Mouse (Mus musculus) 416B (cell line): ENCODE results near the gene Stag1.

ENCODE experiments used
- DNase-seq: peaks from one replicate; pipeline ENCODE4 v3.0.0; 2011; ENCODE audit warnings: low read depth

Gene Stag1

DNA sequence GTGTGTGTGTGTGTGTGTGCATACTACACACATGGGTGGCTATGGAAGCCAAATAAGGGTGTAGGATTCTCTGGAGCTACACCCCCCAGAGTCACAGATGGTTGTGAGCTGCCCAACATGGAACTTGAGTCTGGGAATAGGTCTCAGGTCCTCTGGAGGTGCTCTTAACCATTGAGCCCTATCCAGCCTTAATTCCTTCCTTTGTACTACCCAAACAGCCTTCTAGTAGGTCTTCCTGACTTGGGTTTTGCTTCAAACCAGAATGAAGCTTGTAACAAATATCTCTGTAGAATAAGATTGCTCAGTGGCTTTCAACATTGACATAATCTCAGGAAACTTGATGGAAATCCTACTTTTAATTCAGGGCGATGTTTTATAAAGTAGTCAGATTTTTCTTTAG is 7.9 kb downstream of the Stag1 start:
- no peak for DNase-seq

DNA sequence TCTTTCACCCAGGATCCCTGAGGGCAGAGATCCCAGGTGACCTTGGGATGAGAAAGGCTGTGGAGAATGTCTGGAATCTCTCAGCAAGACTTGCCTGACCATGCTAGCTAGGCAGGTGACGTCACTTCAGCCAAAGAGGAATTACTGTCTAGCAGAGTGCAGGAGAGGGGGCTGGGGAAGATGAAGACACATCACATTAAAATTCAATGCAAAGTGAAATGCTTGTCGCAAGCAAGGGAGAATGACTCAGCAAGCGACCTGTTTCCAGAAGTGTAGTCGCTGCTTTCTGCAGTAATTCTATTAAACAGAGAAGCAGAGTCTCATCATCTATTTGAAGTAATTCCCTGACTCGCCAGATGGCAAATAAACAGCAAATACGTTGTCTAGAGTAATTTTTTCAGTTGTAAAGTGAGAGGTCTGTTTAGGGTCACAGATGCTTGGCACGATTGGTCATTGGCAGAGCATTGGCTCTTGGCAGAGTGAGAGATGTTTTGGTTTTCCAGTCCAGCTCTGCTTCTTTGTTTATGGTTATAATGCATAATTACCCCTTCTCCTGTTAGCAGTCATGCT is 8.5 kb downstream of the Stag1 start:
- peak; percentile 36 for DNase-seq

- DNase-seq, result no peak
Observed at GRCm38 (mm10) chr9:100613501-100614071, 16.0 kb downstream of the Stag1 start.

GRCm38 (mm10) chr9:100616947-100617346 is 19.3 kb downstream of the Stag1 start:
- no peak for DNase-seq

DNA sequence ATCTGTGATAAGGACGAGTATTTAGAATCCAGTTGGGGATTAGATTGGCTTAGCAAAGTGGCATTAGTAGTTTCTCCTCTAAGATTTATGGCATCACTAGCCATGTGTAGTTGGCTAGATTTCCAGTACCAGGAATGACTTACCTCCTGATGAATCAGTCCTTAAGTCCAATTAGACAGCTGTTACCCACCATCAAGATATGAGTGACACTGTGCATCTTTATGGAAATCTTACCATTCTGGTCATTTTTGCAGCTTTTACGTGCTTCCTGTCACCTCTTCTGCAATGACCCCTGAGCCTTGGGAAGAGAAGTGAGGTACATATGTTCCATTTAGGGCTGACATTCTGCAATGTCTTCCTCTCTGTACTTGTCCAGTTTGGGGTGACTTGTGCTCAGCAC is 28.7 kb downstream of the Stag1 start:
- DNase-seq, result no peak

GRCm38 (mm10) chr9:100640754-100641153 is 43.2 kb downstream of the Stag1 start:
- DNase-seq, result no peak

DNA sequence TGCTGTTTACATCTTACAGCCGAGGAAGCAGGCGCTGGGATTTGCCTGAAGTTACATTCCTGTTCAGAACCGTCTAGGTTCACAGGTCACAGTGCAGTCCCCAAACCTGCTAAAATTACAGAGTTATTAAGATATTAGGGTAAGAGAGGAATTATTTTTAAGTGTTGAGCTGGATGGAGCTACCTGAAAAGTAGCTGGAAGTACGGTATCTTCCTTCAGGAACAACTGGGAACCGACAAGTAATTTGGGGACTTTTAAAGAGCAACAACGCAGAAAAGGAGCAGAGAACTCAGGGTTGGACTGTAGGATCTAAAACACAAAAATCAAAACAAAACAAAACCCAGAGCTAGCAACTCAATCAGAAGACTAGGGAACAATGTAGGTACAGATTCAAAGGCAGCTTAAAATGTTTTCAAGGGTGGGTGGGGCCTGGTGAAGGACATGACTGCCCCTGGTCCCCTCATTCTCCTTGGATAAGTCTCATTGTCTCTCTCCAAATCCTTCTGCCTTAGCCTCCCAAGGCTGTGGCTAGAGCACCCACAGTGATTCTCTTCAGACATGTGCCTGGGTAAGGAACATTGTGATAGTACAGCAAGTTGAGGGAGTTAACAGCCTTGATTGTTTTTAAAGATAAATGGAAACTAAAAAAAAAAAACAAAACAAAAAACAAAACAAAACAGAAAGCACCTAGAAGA is 43.9 kb downstream of the Stag1 start:
- DNase-seq, result peak; percentile 22

DNA sequence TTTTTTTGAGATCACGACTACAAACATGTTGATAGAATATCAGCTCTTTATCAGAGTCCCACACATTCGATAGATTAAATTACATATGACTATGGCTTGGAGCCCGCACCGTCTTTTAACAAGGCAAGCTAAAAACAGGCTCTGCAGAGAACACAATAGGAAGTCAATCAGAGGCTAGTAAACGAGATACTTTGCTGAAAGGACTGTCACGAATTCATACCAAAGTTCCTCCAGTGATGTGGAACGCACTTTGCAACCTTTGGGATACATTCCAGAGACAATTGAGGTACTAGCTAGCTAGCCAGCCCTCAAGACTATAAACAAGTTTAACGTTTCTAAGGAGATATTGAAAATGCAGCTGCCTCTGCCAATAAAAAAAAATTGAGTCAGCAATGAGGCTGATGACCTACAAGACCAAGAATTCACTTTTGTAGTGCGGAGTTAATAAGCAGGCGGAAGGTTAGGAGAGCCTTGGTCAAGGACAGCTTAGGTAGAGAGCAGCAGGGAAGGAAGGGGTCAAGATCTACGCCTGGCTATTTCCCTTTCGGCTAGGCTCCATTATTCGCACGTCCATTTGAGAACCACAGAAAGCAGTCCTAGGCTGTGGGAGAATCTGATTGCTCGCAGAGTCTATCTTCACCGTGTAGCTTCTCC is 44.7 kb downstream of the Stag1 start:
- DNase-seq, result no peak

GRCm38 (mm10) chr9:100642840-100643697 is 45.5 kb downstream of the Stag1 start:
- peak; percentile 98 for DNase-seq

DNA sequence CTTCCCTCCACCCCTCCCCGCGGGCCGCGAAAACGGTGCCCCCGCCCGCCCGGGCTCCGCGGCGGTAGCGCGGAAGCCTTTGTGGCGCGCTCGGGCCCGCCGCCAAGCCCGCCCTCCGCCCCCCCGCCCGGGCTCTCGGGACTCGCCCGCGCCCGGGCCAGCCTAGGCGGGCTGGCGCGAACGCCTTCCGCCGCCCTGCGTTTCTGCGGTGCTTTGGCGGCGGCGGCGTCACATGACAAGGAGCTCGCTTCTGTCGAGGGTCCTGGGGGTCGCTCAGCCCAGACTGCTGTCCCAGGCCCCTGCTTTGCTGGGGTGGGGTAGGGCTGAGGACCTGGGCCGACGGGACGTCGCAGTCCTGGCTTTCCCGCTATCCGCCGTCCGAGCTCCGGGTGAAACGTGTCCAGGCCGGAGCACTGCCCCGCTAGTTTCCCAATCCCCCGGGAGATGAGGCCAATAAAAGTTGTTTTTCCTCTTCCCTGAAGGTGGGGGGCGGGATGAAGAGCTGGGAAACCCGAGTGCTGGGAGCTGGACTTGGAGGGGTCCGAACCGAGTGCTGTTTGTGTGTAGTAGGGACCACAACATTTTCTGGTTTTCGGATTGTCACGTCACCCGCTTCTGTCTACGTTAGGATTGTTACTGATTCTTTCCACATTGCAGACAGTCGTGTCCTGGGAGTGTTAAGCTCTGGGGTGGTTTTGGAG is 46.6 kb downstream of the Stag1 start:
- peak; percentile 78 for DNase-seq

- peak; percentile 55 for DNase-seq
Observed at GRCm38 (mm10) chr9:100645026-100645940, 47.7 kb downstream of the Stag1 start.

DNA sequence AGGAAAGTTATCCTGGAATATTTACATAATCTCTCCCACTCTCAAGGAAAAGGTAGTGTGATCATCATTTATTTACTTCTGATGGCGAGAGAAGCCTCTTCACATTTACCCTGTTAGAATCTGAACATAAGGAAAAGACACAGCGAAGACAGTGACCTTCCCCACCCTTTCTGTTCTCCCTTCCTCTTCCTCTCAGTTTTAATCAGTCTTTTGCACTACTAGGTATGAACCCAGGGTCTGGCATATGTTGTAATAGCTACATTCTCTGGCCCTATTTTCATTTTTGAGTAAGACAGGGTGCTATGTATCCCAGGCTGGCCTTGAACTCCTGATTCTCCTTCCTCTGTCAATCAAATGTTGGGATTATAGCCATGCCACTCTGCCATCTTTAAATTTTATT is 48.7 kb downstream of the Stag1 start:
- peak; percentile 59 for DNase-seq

GRCm38 (mm10) chr9:100647774-100648323 is 50.3 kb downstream of the Stag1 start:
- peak; percentile 40 for DNase-seq

DNA sequence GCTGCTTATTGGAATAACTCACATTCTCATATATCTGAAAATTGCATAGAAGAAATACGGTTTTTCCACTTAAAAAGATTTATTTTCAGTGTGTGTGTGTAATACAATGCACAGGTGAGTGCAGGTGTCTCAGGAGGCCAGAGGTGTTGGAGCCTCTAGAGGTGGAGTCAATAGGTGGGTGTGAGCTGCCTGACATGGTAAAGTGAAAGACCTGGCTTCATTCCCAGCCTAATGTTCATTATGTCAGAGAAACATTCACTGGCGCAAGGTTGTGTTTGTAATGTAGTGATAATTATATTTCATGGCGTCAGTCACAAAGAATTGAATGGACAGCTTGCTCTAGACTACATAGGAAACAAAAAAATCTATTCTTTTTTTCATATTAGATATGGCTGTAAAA is 56.5 kb downstream of the Stag1 start:
- no peak for DNase-seq

DNA sequence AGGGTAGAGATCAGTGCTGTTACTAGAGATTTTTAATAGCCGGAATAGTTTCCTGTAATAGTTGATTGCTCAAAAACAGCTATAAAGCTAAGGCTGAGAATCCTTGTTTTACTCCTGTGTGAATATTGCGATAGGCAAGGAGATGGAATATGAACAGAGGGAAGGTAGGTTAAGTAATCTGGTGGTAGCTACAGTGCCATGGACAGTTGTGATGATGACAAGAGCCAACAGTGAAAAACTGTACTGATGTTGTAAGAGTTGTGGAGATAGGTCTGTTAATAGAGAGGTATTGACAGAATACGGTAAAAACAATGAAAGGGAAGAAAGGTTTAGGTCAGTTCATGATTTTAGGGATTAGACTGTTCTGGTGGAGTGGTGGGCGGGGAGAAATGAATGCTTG is 58.5 kb downstream of the Stag1 start:
- no peak for DNase-seq

GRCm38 (mm10) chr9:100660587-100660986 is 63.0 kb downstream of the Stag1 start:
- no peak for DNase-seq

DNA sequence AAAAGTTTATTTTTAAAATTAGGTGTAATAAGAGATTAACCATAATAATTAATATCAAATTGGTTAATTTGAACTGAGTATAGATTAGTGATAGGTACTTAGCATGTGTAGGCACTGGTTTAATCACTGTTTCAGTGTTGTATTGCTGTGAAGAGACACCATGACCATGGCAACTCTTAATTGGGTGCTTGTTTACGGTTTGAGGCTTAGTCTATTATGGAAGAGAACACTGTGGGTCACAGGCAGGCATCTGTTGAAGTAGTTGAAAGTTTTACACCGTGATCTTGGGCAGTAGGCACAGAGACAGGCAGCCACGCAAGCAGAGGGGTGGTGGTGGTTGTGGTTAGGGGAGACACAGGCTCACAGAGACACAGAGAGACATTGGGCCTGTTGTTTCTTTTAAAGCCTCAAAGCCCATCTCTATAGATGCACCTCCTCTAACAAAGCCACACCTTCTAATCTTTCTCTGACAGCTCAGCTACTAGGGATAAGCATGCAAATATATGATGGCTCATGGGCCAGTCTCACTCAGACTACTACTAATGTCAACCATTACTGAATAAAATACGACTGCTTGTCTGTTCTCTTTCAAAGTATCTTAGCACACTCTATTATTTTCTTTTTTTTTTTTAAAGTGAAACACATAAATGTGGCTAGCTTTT is 66.0 kb downstream of the Stag1 start:
- no peak for DNase-seq

GRCm38 (mm10) chr9:100670151-100670550 is 72.6 kb downstream of the Stag1 start:
- DNase-seq, result peak; percentile 57

- DNase-seq, result no peak
Observed at GRCm38 (mm10) chr9:100679036-100679435, 81.4 kb downstream of the Stag1 start.

- DNase-seq, result no peak
Observed at GRCm38 (mm10) chr9:100682285-100682684, 84.7 kb downstream of the Stag1 start.
